Mouse (Mus musculus): ENCODE data around the gene Tmem43.

DNA sequence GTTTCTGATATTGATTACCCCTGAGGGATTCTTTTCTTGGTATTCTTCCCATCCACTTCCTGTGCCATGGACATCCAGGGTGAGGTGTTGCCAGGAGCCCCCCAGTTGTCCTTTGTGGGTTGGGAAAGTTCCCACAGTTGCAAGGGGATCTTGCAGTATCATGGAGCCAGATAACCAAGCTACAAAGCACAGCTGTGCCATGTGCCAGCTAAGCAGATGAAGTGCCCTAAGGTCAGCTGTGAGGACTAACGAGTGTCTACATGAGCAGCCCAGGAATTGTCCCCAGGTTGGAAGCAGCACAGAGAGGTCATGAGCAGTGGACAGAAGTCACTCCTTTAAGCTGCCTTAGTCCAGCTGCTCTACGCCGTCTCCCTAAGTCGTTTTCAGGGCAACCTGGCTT, 52.0 kb downstream of the Tmem43 start:
- TF ChIP-seq CTCF (IDR thresholded peaks at IDR 0.05; ENCODE audit: low read depth) (no peak), EP300 (optimal IDR thresholded peaks at IDR 0.05) (no peak)

All from stomach, postnatal 0 days (tissue).